Mouse (Mus musculus) CH12.LX (cell line): ENCODE measurements around the gene Pard6a. TPM values are rescaled to one million over a fixed set of nuclear protein-coding genes. Genes with fewer than 3 reads are reported as not detected.
A peak's percentile ranks its signal among the peaks of the same experiment; 100 is the strongest.

Experiments
- DNase-seq: peaks from one replicate; pipeline ENCODE4 v3.0.0-alpha.2; 2013; ENCODE audit errors: extremely low read depth
- H3K27ac ChIP-seq: 2 replicates; pipeline ENCODE4 v1.5.1; 2012; ENCODE audit warnings: low read depth, mild to moderate bottlenecking, control low read depth, moderate library complexity; ENCODE audit not compliant: insufficient read depth
- H3K27me3 ChIP-seq: replicated peaks from 2 replicates; pipeline ENCODE3; 2012; ENCODE audit warnings: inconsistent platforms
- H3K36me3 ChIP-seq, 2 experiments: replicated peaks in 1 of 2; 2 replicates each; pipeline versions ENCODE3 to v1.6.1; 2012; ENCODE audit warnings: inconsistent platforms in 1 of 2, low read length in 1 of 2, mild to moderate bottlenecking in 1 of 2, mixed read lengths in 1 of 2, moderate library complexity in 1 of 2; ENCODE audit not compliant: control insufficient read depth in 1 of 2, insufficient read depth in 1 of 2
- H3K4me1 ChIP-seq, 2 experiments: 2 replicates each; pipeline ENCODE4 v1.6.1; 2012; ENCODE audit warnings: inconsistent platforms in 1 of 2, moderate library complexity in 1 of 2; ENCODE audit not compliant: insufficient read depth in 2 of 2, control insufficient read depth in 1 of 2
- H3K4me2 ChIP-seq: 2 replicates; pipeline ENCODE4 v1.6.1; 2012; ENCODE audit warnings: low read depth, mild to moderate bottlenecking, control low read depth; ENCODE audit not compliant: poor library complexity, insufficient read depth, severe bottlenecking
- H3K4me3 ChIP-seq, 3 experiments: fragments of 150-350 bp in 1 of 3; sonication (generic) in 1 of 3; replicated peaks in 1 of 3; 2 replicates each; pipeline versions ENCODE3 to v1.5.1; 2011 to 2012; ENCODE audit warnings: low read depth in 2 of 3, low read length in 2 of 3, mild to moderate bottlenecking in 2 of 3, moderate library complexity in 2 of 3, control low read depth in 1 of 3, improper control_type of control experiment in 1 of 3, inconsistent platforms in 1 of 3, mixed read lengths in 1 of 3; ENCODE audit not compliant: poor library complexity in 1 of 3
- H3K79me2 ChIP-seq: replicated peaks from 2 replicates; pipeline ENCODE4 v1.6.1; 2012; ENCODE audit warnings: mild to moderate bottlenecking, moderate library complexity; ENCODE audit not compliant: control insufficient read depth, poor library complexity, insufficient read depth, severe bottlenecking; ENCODE audit errors: extremely low read depth
- H3K9ac ChIP-seq: 2 replicates; pipeline ENCODE4 v1.6.1; 2012; ENCODE audit warnings: low read depth, mild to moderate bottlenecking, control low read depth, moderate library complexity; ENCODE audit not compliant: insufficient read depth
- H3K9me3 ChIP-seq: replicated peaks from 2 replicates; pipeline ENCODE3; 2012; ENCODE audit warnings: low read length, inconsistent platforms, mixed read lengths
- CHD1 ChIP-seq: IDR thresholded peaks from 2 replicates; pipeline ENCODE4 v1.6.1; 2012; ENCODE audit warnings: low read depth, low read length, improper control_type of control experiment, inconsistent platforms
- CHD2 ChIP-seq: IDR thresholded peaks from 2 replicates; pipeline ENCODE4 v1.6.1; 2011; ENCODE audit warnings: low read length, improper control_type of control experiment
- ELF1 ChIP-seq: IDR thresholded peaks from 2 replicates; pipeline ENCODE4 v1.6.1; 2014; ENCODE audit warnings: low read depth, mild to moderate bottlenecking, inconsistent platforms, low read length, improper control_type of control experiment
- EP300 ChIP-seq: IDR thresholded peaks from 2 replicates; pipeline ENCODE4 v1.6.1; 2011; ENCODE audit warnings: low read length, improper control_type of control experiment
- ETS1 ChIP-seq: conservative IDR thresholded peaks from 2 replicates; pipeline ENCODE4 v1.6.1; 2012; ENCODE audit warnings: low read depth, mild to moderate bottlenecking, inconsistent platforms, low read length, improper control_type of control experiment, moderate library complexity
- GABPA ChIP-seq: IDR thresholded peaks from 2 replicates; pipeline ENCODE4 v1.6.1; 2012; ENCODE audit warnings: low read depth, low read length, improper control_type of control experiment, inconsistent platforms; ENCODE audit not compliant: insufficient replicate concordance
- HCFC1 ChIP-seq: IDR thresholded peaks from 2 replicates; pipeline ENCODE4 v1.6.1; 2012; ENCODE audit warnings: low read depth, mild to moderate bottlenecking, inconsistent platforms, low read length, improper control_type of control experiment
- IRF4 ChIP-seq: IDR thresholded peaks from 2 replicates; pipeline ENCODE4 v1.6.1; 2014; ENCODE audit warnings: low read depth, mild to moderate bottlenecking, inconsistent platforms, low read length, improper control_type of control experiment
- JUN ChIP-seq: IDR thresholded peaks from 2 replicates; pipeline ENCODE4 v1.6.1; 2011; ENCODE audit warnings: low read depth, mild to moderate bottlenecking, low read length, improper control_type of control experiment, moderate library complexity; ENCODE audit not compliant: insufficient read depth
- KAT2A ChIP-seq: IDR thresholded peaks from 2 replicates; pipeline ENCODE4 v1.6.1; 2012; ENCODE audit warnings: low read length, improper control_type of control experiment, inconsistent platforms; ENCODE audit not compliant: insufficient replicate concordance
- MAFK ChIP-seq: IDR thresholded peaks from 2 replicates; pipeline ENCODE4 v1.6.1; 2011; ENCODE audit warnings: low read length, improper control_type of control experiment; ENCODE audit not compliant: insufficient replicate concordance
- MAX ChIP-seq: IDR thresholded peaks from 2 replicates; pipeline ENCODE4 v1.6.1; 2011; ENCODE audit warnings: low read length, improper control_type of control experiment
- MAZ ChIP-seq: IDR thresholded peaks from 2 replicates; pipeline ENCODE4 v1.6.1; 2012; ENCODE audit warnings: low read depth, mild to moderate bottlenecking, inconsistent platforms, low read length, improper control_type of control experiment, moderate library complexity
- MEF2A ChIP-seq: IDR thresholded peaks from 2 replicates; pipeline ENCODE4 v1.6.1; 2014; ENCODE audit warnings: low read depth, mild to moderate bottlenecking, inconsistent platforms, low read length, improper control_type of control experiment, borderline replicate concordance
- MXI1 ChIP-seq: IDR thresholded peaks from 2 replicates; pipeline ENCODE4 v1.6.1; 2011; ENCODE audit warnings: mild to moderate bottlenecking, low read depth, low read length, improper control_type of control experiment
- MYC ChIP-seq: IDR thresholded peaks from 2 replicates; pipeline ENCODE4 v1.6.1; 2011; ENCODE audit warnings: low read depth, mild to moderate bottlenecking, improper control_type of control experiment, low read length
- NRF1 ChIP-seq: IDR thresholded peaks from 2 replicates; pipeline ENCODE4 v1.6.1; 2014; ENCODE audit warnings: low read depth, mild to moderate bottlenecking, inconsistent platforms, low read length, improper control_type of control experiment, moderate library complexity
- PAX5 ChIP-seq: IDR thresholded peaks from 2 replicates; pipeline ENCODE4 v1.6.1; 2012; ENCODE audit warnings: low read length, inconsistent platforms, mixed read lengths
- POLR2AphosphoS2 ChIP-seq: IDR thresholded peaks from 2 replicates; pipeline ENCODE4 v1.6.1; 2011; ENCODE audit warnings: low read depth, low read length, improper control_type of control experiment
- RAD21 ChIP-seq: IDR thresholded peaks from 2 replicates; pipeline ENCODE4 v1.6.1; 2011; ENCODE audit warnings: low read depth, mild to moderate bottlenecking, low read length, improper control_type of control experiment, moderate library complexity
- RCOR1 ChIP-seq: conservative IDR thresholded peaks from 2 replicates; pipeline ENCODE4 v1.6.1; 2012; ENCODE audit warnings: low read depth, mild to moderate bottlenecking, inconsistent platforms, low read length, improper control_type of control experiment
- SIN3A ChIP-seq: IDR thresholded peaks from 2 replicates; pipeline ENCODE4 v1.6.1; 2012; ENCODE audit warnings: low read length, improper control_type of control experiment, inconsistent platforms
- TBP ChIP-seq: conservative IDR thresholded peaks from 2 replicates; pipeline ENCODE4 v1.6.1; 2011; ENCODE audit warnings: low read depth, low read length, improper control_type of control experiment
- USF1 ChIP-seq: IDR thresholded peaks from 2 replicates; pipeline ENCODE4 v1.6.1; 2014; ENCODE audit warnings: low read depth, mild to moderate bottlenecking, inconsistent platforms, low read length, improper control_type of control experiment
- USF2 ChIP-seq: conservative IDR thresholded peaks from 2 replicates; pipeline ENCODE4 v1.6.1; 2011; ENCODE audit warnings: low read depth, low read length, improper control_type of control experiment
- ZMIZ1 ChIP-seq: IDR thresholded peaks from 2 replicates; pipeline ENCODE4 v1.6.1; 2012; ENCODE audit warnings: low read depth, mild to moderate bottlenecking, inconsistent platforms, low read length, improper control_type of control experiment
- ZNF384 ChIP-seq: IDR thresholded peaks from 2 replicates; pipeline ENCODE4 v1.6.1; 2012; ENCODE audit warnings: low read depth, low read length, improper control_type of control experiment, inconsistent platforms
- dilution Hi-C: fragments of 300-500 bp; cut with MboI; formaldehyde crosslinking; loops from 2 replicates; pipeline ENCODE4 v1.14.3; 2020; ENCODE audit warnings: low sequenced_read_pairs; ENCODE audit not compliant: extremely low pct_unique_long_range_greater_than_20kb, extremely low pct_ligation_motif_present
- in situ Hi-C: fragments of 300-500 bp; cut with MboI; formaldehyde crosslinking; loops from 3 replicates; pipeline ENCODE4 v1.14.3; 2019; ENCODE audit warnings: low sequenced_read_pairs, low pct_ligation_motif_present, low pct_unique_long_range_greater_than_20kb, mixed read lengths
- polyA plus RNA-seq: library from polyadenylated mRNA; unstranded; fragments of >175 nt; gene quantifications from 2 replicates; pipeline ENCODE4 v1.2.1, GENCODE M21; 2012; ENCODE audit warnings: low read depth; ENCODE audit not compliant: insufficient read length
- total RNA-seq, 2 experiments: library from RNA; depleted of rRNA; stranded (reverse); fragments of 300-350 nt in 1 of 2; fragments of >200 nt in 1 of 2; gene quantifications; 2 replicates each; pipeline ENCODE4 v1.2.3; 2012 to 2014

The Pard6a gene
- total and polyA plus RNA-seq, 3 experiments, result 15.9 to 32.3 (median 23.3) TPM

DNA sequence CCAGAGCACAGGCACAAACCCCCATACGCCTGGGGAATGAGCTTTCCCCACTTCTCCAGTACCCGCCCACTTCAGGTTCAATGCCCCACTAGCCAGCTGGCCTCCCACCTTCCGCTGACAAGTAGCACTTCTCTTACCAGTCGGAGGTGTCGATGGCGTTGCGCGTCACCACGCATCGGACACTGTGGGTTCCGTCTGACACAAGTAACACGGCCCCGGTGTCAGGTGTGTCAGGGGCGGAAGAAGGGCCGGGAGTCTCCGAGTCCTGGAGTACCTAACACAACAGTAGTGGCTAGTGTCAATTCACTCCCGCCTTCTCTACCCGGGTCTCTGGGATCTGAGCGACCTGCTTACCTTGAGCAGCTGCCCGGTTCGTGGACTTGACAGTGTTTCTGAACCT is 382 bp upstream of the Pard6a start:
- Histone ChIP-seq H3K79me2 (no peaks in the 10 kb centered on the region), H3K4me3 (peak overlapping the region; percentile 77 to 90 (median 85)), H3K27me3 (no peaks in the 10 kb centered on the region), H3K27ac (peak overlapping the region; percentile 90), H3K9me3 (no peaks in the 10 kb centered on the region), H3K4me2 (peak overlapping the region; percentile 85), H3K36me3 (peaks cover 55 to 76% of the 10 kb centered on the region in 2 experiments), H3K4me1 (peaks cover 6 to 29% of the 10 kb centered on the region in 2 experiments; a peak in 3 of 4 replicates), H3K9ac (peak overlapping the region; percentile 97)
- dilution Hi-C loops (no loop called here), in situ Hi-C loops (loop anchor here (5.0 to 25.0 kb wide), 2 partner anchors 103 to 337 kb away; no protein-coding TSS in a partner anchor)
- peak; percentile 76 for DNase-seq
- TF ChIP-seq MEF2A (no peak), TBP (no peak), HCFC1 (0 out of 2 replicates have a peak, but pooled peaks have one; percentile 1), ELF1 (no peak), CHD1 (no peak), ZNF384 (no peak), USF1 (no peak), ETS1 (no peak), MAFK (no peak), SIN3A (peak; percentile 85), USF2 (no peak), EP300 (no peak), IRF4 (no peak; the same call in 1 of the 2 replicates)

DNA sequence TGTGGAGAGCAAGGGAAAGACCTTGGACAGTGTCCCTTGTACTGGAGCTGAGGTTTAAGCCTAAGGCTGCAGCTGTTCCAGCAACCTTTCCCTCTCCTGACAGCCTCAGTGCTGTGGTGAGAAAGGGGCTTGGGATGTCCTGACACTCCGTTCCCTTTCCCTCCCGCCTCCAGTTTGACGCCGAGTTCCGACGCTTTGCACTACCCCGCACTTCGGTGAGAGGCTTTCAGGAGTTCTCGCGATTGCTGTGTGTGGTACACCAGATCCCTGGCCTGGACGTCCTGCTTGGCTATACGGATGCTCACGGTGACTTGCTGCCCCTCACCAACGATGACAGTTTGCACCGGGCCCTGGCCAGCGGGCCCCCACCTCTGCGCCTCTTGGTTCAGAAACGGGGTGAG is 1.1 kb downstream of the Pard6a start:
- no peaks in the 10 kb centered on the region for H3K9me3 ChIP-seq
- peaks cover 12 to 42% of the 10 kb centered on the region in 2 experiments for H3K4me1 ChIP-seq
- H3K27ac ChIP-seq, result no peak overlapping the region
- DNase-seq, result no peak
- TF ChIP-seq EP300, result no peak
- TF ChIP-seq KAT2A, result no peak
- no peak for TF ChIP-seq HCFC1
- no peak for TF ChIP-seq ZMIZ1
- no peak for TF ChIP-seq JUN
- TF ChIP-seq ETS1, result no peak
- TF ChIP-seq MAX, result no peak
- TF ChIP-seq MXI1, result no peak
- no peak for TF ChIP-seq IRF4
- TF ChIP-seq POLR2AphosphoS2, result no peak
- TF ChIP-seq NRF1, result no peak
- no peak for TF ChIP-seq RCOR1
- no peak for TF ChIP-seq MAFK
- no peak for TF ChIP-seq CHD2
- no peak for TF ChIP-seq GABPA
- TF ChIP-seq MAZ, result no peak
- no peak for TF ChIP-seq PAX5
- no peak for TF ChIP-seq ZNF384
- TF ChIP-seq MYC, result no peak
- no peak for TF ChIP-seq RAD21
- H3K79me2 ChIP-seq, result no peaks in the 10 kb centered on the region; the same call in 1 of the 2 replicates
- H3K36me3 ChIP-seq, result peaks cover 42 to 63% of the 10 kb centered on the region in 2 experiments
- dilution Hi-C loops, result no loop called here
- H3K4me2 ChIP-seq, result peak overlapping the region; percentile 56
- H3K4me3 ChIP-seq, result peak overlapping the region; percentile 47 to 56 (median 53)
- H3K27me3 ChIP-seq, result no peaks in the 10 kb centered on the region
- in situ Hi-C loops, result loop anchor here (5.0 to 25.0 kb wide), 2 partner anchors 105 to 335 kb away; no protein-coding TSS in a partner anchor
- peak overlapping the region; percentile 38; the same call in 1 of the 2 replicates for H3K9ac ChIP-seq
